Mouse (Mus musculus) lung, postnatal 25 days (tissue): ENCODE results near the gene Ccdc134.
"Not testable (repeated sequence)": the region's sequence is repeated elsewhere in the genome, so short reads cannot be mapped to it uniquely, and the experiment has no call there.

Experiments used
- DNase-seq: peaks from one replicate; pipeline ENCODE4 v3.0.0; 2022; ENCODE audit warnings: low spot score

Gene Ccdc134

GRCm38 (mm10) chr15:82127426-82128374 lies at the start of gene Ccdc134:
Gene Ccdc134, plus strand, starts transcription at chr15:82127922.
- DNase-seq, result peak; percentile 97

- DNase-seq, result no peak
Observed at GRCm38 (mm10) chr15:82079883-82080282, 47.8 kb upstream of the Ccdc134 start.

GRCm38 (mm10) chr15:82081161-82081560 lies 46.6 kb upstream of the Ccdc134 start:
- DNase-seq, result no peak

GRCm38 (mm10) chr15:82085606-82086005 lies 42.1 kb upstream of the Ccdc134 start:
- no peak for DNase-seq

GRCm38 (mm10) chr15:82086131-82086530 lies 41.6 kb upstream of the Ccdc134 start:
- DNase-seq, result no peak

GRCm38 (mm10) chr15:82087266-82087665 lies 40.5 kb upstream of the Ccdc134 start:
- no peak for DNase-seq

- DNase-seq, result no peak
Observed at GRCm38 (mm10) chr15:82091061-82091460, 36.7 kb upstream of the Ccdc134 start.

- peak; percentile 7 for DNase-seq
Observed at GRCm38 (mm10) chr15:82106953-82107555, 20.7 kb upstream of the Ccdc134 start.

- no peak for DNase-seq
Observed at GRCm38 (mm10) chr15:82120544-82120943, 7.2 kb upstream of the Ccdc134 start.

GRCm38 (mm10) chr15:82126690-82127089 lies 1.0 kb upstream of the Ccdc134 start:
- not testable (repeated sequence) for DNase-seq

GRCm38 (mm10) chr15:82128398-82128797 lies 676 bp downstream of the Ccdc134 start:
- no peak for DNase-seq

GRCm38 (mm10) chr15:82130599-82130998 lies 2.9 kb downstream of the Ccdc134 start:
- no peak for DNase-seq

GRCm38 (mm10) chr15:82135372-82135771 lies 7.7 kb downstream of the Ccdc134 start:
- no peak for DNase-seq

GRCm38 (mm10) chr15:82138565-82138964 lies 10.8 kb downstream of the Ccdc134 start:
- DNase-seq, result peak; percentile 74

GRCm38 (mm10) chr15:82139196-82139595 lies 11.5 kb downstream of the Ccdc134 start:
- peak; percentile 43 for DNase-seq

- peak; percentile 31 for DNase-seq
Observed at GRCm38 (mm10) chr15:82140355-82140754, 12.6 kb downstream of the Ccdc134 start.

- DNase-seq, result no peak
Observed at GRCm38 (mm10) chr15:82144157-82144556, 16.4 kb downstream of the Ccdc134 start.

GRCm38 (mm10) chr15:82145408-82145807 lies 17.7 kb downstream of the Ccdc134 start:
- DNase-seq, result no peak

GRCm38 (mm10) chr15:82145851-82146769 lies 18.4 kb downstream of the Ccdc134 start:
- DNase-seq, result no peak

- DNase-seq, result peak; percentile 99
Observed at GRCm38 (mm10) chr15:82146770-82147610, 19.3 kb downstream of the Ccdc134 start, which contains the start of gene Srebf2. Gene Srebf2, plus strand, starts transcription at chr15:82147181.

- no peak for DNase-seq
Observed at GRCm38 (mm10) chr15:82147611-82148111, 19.9 kb downstream of the Ccdc134 start.
